Mouse (Mus musculus) MEL (cell line): ENCODE data around the gene Dlx1. TPM values are rescaled to one million over a fixed set of nuclear protein-coding genes. Genes with fewer than 3 reads are reported as not detected.

Experiments used
- DNase-seq: peaks from one replicate; pipeline ENCODE4 v3.0.0; 2011; ENCODE audit warnings: low read depth, low spot score
- H3K27ac ChIP-seq: 2 replicates; pipeline ENCODE4 v1.5.1; 2012; ENCODE audit warnings: low read depth, mild to moderate bottlenecking, control low read depth, low read length, moderate library complexity; ENCODE audit not compliant: control insufficient read depth
- H3K27me3 ChIP-seq, 2 experiments: fragments of 150-350 bp in 1 of 2; sonication (generic) in 1 of 2; 2 replicates each; pipeline ENCODE4 v1.6.1; 2012; ENCODE audit warnings: low read length in 2 of 2, mild to moderate bottlenecking in 2 of 2, improper control_type of control experiment in 1 of 2, moderate library complexity in 1 of 2; ENCODE audit not compliant: insufficient read depth in 2 of 2, control insufficient read depth in 1 of 2
- H3K36me3 ChIP-seq, 2 experiments: 2 replicates each; pipeline ENCODE4 v1.6.1; 2012 to 2014; ENCODE audit warnings: low read length in 2 of 2, improper control_type of control experiment in 1 of 2, inconsistent platforms in 1 of 2, mild to moderate bottlenecking in 1 of 2; ENCODE audit not compliant: insufficient read depth in 2 of 2, control insufficient read depth in 1 of 2
- H3K4me1 ChIP-seq, 2 experiments: fragments of 150-350 bp in 1 of 2; sonication (generic) in 1 of 2; 2 replicates each; pipeline ENCODE4 v1.6.1; 2012; ENCODE audit warnings: low read length in 2 of 2, improper control_type of control experiment in 1 of 2, mild to moderate bottlenecking in 1 of 2; ENCODE audit not compliant: insufficient read depth in 2 of 2, control insufficient read depth in 1 of 2
- H3K4me3 ChIP-seq, 2 experiments: fragments of 150-350 bp in 1 of 2; sonication (generic) in 1 of 2; 2 replicates each; pipeline ENCODE4 v1.5.1; 2012; ENCODE audit warnings: low read depth in 2 of 2, low read length in 2 of 2, mild to moderate bottlenecking in 2 of 2, moderate library complexity in 2 of 2, control low read depth in 1 of 2, improper control_type of control experiment in 1 of 2; ENCODE audit not compliant: control insufficient read depth in 1 of 2, insufficient read depth in 1 of 2
- H3K79me2 ChIP-seq: 2 replicates; pipeline ENCODE4 v1.6.1; 2012; ENCODE audit warnings: mild to moderate bottlenecking, low read length, moderate library complexity; ENCODE audit not compliant: control insufficient read depth, poor library complexity, insufficient read depth
- H3K9ac ChIP-seq: 2 replicates; pipeline ENCODE4 v1.6.1; 2012; ENCODE audit warnings: low read depth, mild to moderate bottlenecking, control low read depth, low read length, moderate library complexity; ENCODE audit not compliant: control insufficient read depth, poor library complexity, severe bottlenecking
- H3K9me3 ChIP-seq: fragments of 150-350 bp; sonication (generic); replicated peaks from 2 replicates; pipeline ENCODE4 v1.6.1; 2012; ENCODE audit warnings: mild to moderate bottlenecking, low read length, improper control_type of control experiment, moderate library complexity; ENCODE audit not compliant: insufficient read depth
- CHD2 ChIP-seq: IDR thresholded peaks from 2 replicates; pipeline ENCODE4 v1.6.1; 2011; ENCODE audit warnings: low read length, improper control_type of control experiment
- ELF1 ChIP-seq: IDR thresholded peaks from 2 replicates; pipeline ENCODE4 v1.6.1; 2014; ENCODE audit warnings: low read depth, mild to moderate bottlenecking, inconsistent platforms, low read length, improper control_type of control experiment, moderate library complexity
- ETS1 ChIP-seq: IDR thresholded peaks from 2 replicates; pipeline ENCODE4 v1.6.1; 2012; ENCODE audit warnings: low read depth, mild to moderate bottlenecking, inconsistent platforms, low read length, improper control_type of control experiment, moderate library complexity
- GABPA ChIP-seq: IDR thresholded peaks from 2 replicates; pipeline ENCODE4 v1.6.1; 2012; ENCODE audit warnings: low read depth, mild to moderate bottlenecking, inconsistent platforms, low read length, improper control_type of control experiment, moderate library complexity
- GATA1 ChIP-seq: IDR thresholded peaks from 2 replicates; pipeline ENCODE4 v1.6.1; 2011; ENCODE audit warnings: low read depth, low read length, improper control_type of control experiment
- HCFC1 ChIP-seq: IDR thresholded peaks from 2 replicates; pipeline ENCODE4 v1.6.1; 2012; ENCODE audit warnings: low read depth, mild to moderate bottlenecking, inconsistent platforms, low read length, improper control_type of control experiment, moderate library complexity
- JUND ChIP-seq: IDR thresholded peaks from 2 replicates; pipeline ENCODE4 v1.6.1; 2011; ENCODE audit warnings: low read depth, mild to moderate bottlenecking, improper control_type of control experiment, low read length
- MAFK ChIP-seq: IDR thresholded peaks from 2 replicates; pipeline ENCODE4 v1.6.1; 2011; ENCODE audit warnings: low read depth, mild to moderate bottlenecking, low read length, improper control_type of control experiment, borderline replicate concordance
- MEF2A ChIP-seq: IDR thresholded peaks from 2 replicates; pipeline ENCODE4 v1.6.1; 2014; ENCODE audit warnings: low read depth, mild to moderate bottlenecking, inconsistent platforms, low read length, improper control_type of control experiment; ENCODE audit not compliant: poor library complexity, insufficient replicate concordance, severe bottlenecking; ENCODE audit errors: extremely low read depth
- MYC ChIP-seq: IDR thresholded peaks from 2 replicates; pipeline ENCODE4 v1.6.1; 2011; ENCODE audit warnings: low read depth, mild to moderate bottlenecking, low read length, improper control_type of control experiment, moderate library complexity
- NELFE ChIP-seq: IDR thresholded peaks from 2 replicates; pipeline ENCODE4 v1.6.1; 2011; ENCODE audit warnings: low read depth, low read length, improper control_type of control experiment
- NRF1 ChIP-seq: IDR thresholded peaks from 2 replicates; pipeline ENCODE4 v1.6.1; 2014; ENCODE audit warnings: low read depth, mild to moderate bottlenecking, inconsistent platforms, low read length, improper control_type of control experiment, moderate library complexity; ENCODE audit not compliant: poor library complexity, insufficient read depth, severe bottlenecking
- POLR2AphosphoS2 ChIP-seq: IDR thresholded peaks from 2 replicates; pipeline ENCODE4 v1.6.1; 2011; ENCODE audit warnings: low read length, improper control_type of control experiment
- POLR2AphosphoS5 ChIP-seq: IDR thresholded peaks from 2 replicates; pipeline ENCODE4 v1.6.1; 2012; ENCODE audit warnings: low read depth, borderline replicate concordance, mild to moderate bottlenecking, inconsistent platforms, low read length, moderate library complexity, mixed read lengths
- RAD21 ChIP-seq: IDR thresholded peaks from 2 replicates; pipeline ENCODE4 v1.6.1; 2011; ENCODE audit warnings: mild to moderate bottlenecking, low read depth, low read length, improper control_type of control experiment
- TAL1 ChIP-seq: IDR thresholded peaks from 2 replicates; pipeline ENCODE4 v1.6.1; 2012; ENCODE audit warnings: mild to moderate bottlenecking, inconsistent platforms, low read length, moderate library complexity, mixed read lengths
- TCF12 ChIP-seq: IDR thresholded peaks from 2 replicates; pipeline ENCODE4 v1.6.1; 2014; ENCODE audit warnings: low read depth, mild to moderate bottlenecking, inconsistent platforms, low read length, improper control_type of control experiment, moderate library complexity
- USF1 ChIP-seq: IDR thresholded peaks from 2 replicates; pipeline ENCODE4 v1.6.1; 2014; ENCODE audit warnings: low read depth, mild to moderate bottlenecking, inconsistent platforms, low read length, improper control_type of control experiment, moderate library complexity
- ZC3H11A ChIP-seq: IDR thresholded peaks from 2 replicates; pipeline ENCODE4 v1.6.1; 2012; ENCODE audit warnings: low read depth, mild to moderate bottlenecking, inconsistent platforms, low read length, improper control_type of control experiment
- ZMIZ1 ChIP-seq: IDR thresholded peaks from 2 replicates; pipeline ENCODE4 v1.6.1; 2012; ENCODE audit warnings: low read depth, mild to moderate bottlenecking, inconsistent platforms, low read length, improper control_type of control experiment, moderate library complexity
- polyA plus RNA-seq, 2 experiments: library from polyadenylated mRNA; stranded (reverse) in 1 of 2; unstranded in 1 of 2; fragments of >175 nt in 1 of 2; fragments of >200 nt in 1 of 2; gene quantifications; 2 replicates each; pipeline versions ENCODE4 v1.2.1 to v1.2.4; 2012; ENCODE audit warnings: low replicate concordance in 2 of 2, low read depth in 1 of 2; ENCODE audit not compliant: insufficient read length in 2 of 2, insufficient read depth in 1 of 2, missing spikeins in 1 of 2
- total RNA-seq: library from RNA; depleted of rRNA; stranded (reverse); fragments of 300-350 nt; gene quantifications from 2 replicates; pipeline ENCODE4 v1.2.3, GENCODE M21; 2012

The Dlx1 gene
- total and polyA plus RNA-seq, 3 experiments = 3.4 to 11.8 TPM; not detected in 1

GRCm38 (mm10) chr2:71511209-71511608 is 16.7 kb upstream of the Dlx1 start:
- Histone ChIP-seq H3K9ac (no peak overlapping the region), H3K79me2 (no peaks in the 10 kb centered on the region), H3K36me3 (0 out of 4 replicates have a peak, but pooled peaks cover 0 to 3% of the 10 kb centered on the region in 2 experiments), H3K4me3 (no peak overlapping the region), H3K27ac (no peak overlapping the region), H3K27me3 (no peaks in the 10 kb centered on the region), H3K9me3 (no peaks in the 10 kb centered on the region), H3K4me1 (no peaks in the 10 kb centered on the region)
- no peak for DNase-seq
- TF ChIP-seq GABPA (no peak), MAFK (no peak), CHD2 (no peak), NELFE (no peak), HCFC1 (no peak), ZC3H11A (no peak), POLR2AphosphoS2 (no peak), RAD21 (no peak)

GRCm38 (mm10) chr2:71512326-71512725 is 15.6 kb upstream of the Dlx1 start:
- no peaks in the 10 kb centered on the region for H3K4me1 ChIP-seq
- H3K27me3 ChIP-seq = no peaks in the 10 kb centered on the region
- DNase-seq = no peak
- H3K36me3 ChIP-seq = peaks cover 0 to 3% of the 10 kb centered on the region in 2 experiments; a peak in 1 of 4 replicates
- H3K4me3 ChIP-seq = no peak overlapping the region
- no peak overlapping the region for H3K27ac ChIP-seq
- H3K79me2 ChIP-seq = no peaks in the 10 kb centered on the region
- TF ChIP-seq TCF12 (no peak), TAL1 (no peak), NRF1 (no peak), ZC3H11A (no peak), ELF1 (no peak), JUND (no peak), GATA1 (no peak), POLR2AphosphoS5 (no peak), ZMIZ1 (no peak), MYC (no peak), MEF2A (no peak), USF1 (no peak), POLR2AphosphoS2 (no peak), NELFE (no peak), RAD21 (no peak), GABPA (no peak), ETS1 (no peak)
- TF ChIP-seq, all 39 proteins: peak for 0
- Histone ChIP-seq H3K9me3 (no peaks in the 10 kb centered on the region), H3K9ac (no peak overlapping the region)
